ENCODE assay signal across 11 mouse cellular contexts in the genomic region with DNA sequence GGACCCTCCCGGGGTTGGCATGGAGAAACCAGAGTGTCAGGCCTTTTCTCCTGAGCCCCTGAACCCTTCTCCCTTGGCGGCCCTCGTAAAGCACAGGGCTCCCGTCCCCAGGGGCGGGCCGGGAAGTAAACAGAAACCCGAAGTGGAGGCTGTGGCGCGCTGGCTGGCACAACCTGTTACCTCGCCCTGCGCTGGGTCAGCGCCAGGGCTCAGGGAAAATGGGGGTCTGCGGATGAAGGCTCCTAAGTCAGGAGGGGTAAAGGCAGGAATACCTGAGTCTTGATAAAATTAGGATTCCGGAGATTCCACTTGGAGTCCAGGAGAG. TPM values are rescaled to one million over a fixed set of nuclear protein-coding genes. Genes with fewer than 3 reads are reported as not detected.
DNase-seq lines count a peak whose midpoint lies in the region; ATAC-seq and TF ChIP-seq lines count a peak whose summit lies in the region.
"Had no signal": no experiment of that assay in that cellular context is flagged by ENCODE, and none has a peak within 500 bp of the region (broad histone marks: within the 10 kb centered on the region; RNA-seq: fewer than 3 reads in every experiment).

No protein-coding gene starts in this region.

- no peaks in the 10 kb centered on the region for H3K36me3 ChIP-seq in heart, embryonic 15.5 days
- H3K36me3 ChIP-seq in E14TG2a.4 (ENCODE audit: insufficient read depth, low read length), result peaks cover 6% of the 10 kb centered on the region; the same call in 1 of the 2 replicates
- no peaks in the 10 kb centered on the region for H3K36me3 ChIP-seq in embryonic facial prominence, embryonic 14.5 days (ENCODE audit: control insufficient read depth, insufficient read depth, low read length)
- no peaks in the 10 kb centered on the region for H3K36me3 ChIP-seq in liver, postnatal 0 days (replicated peaks; ENCODE audit: insufficient read depth, low read length)
- H3K36me3 ChIP-seq: midbrain, embryonic 10.5 days had no signal

- TF ChIP-seq CTCF in E14TG2a.4 (conservative IDR thresholded peaks at IDR 0.05; ENCODE audit: low read length), result no peak
- no peak for TF ChIP-seq CTCF in liver, postnatal 0 days (IDR thresholded peaks at IDR 0.05; ENCODE audit: low read depth)

- H3K27me3 ChIP-seq in heart, embryonic 15.5 days, result peaks cover 47% of the 10 kb centered on the region
- H3K27me3 ChIP-seq in E14TG2a.4 (ENCODE audit: insufficient read depth, low read length), result peaks cover 54% of the 10 kb centered on the region
- peaks cover 40% of the 10 kb centered on the region for H3K27me3 ChIP-seq in embryonic facial prominence, embryonic 14.5 days (replicated peaks; ENCODE audit: control insufficient read depth, insufficient read depth, low read length)
- H3K27me3 ChIP-seq in liver, postnatal 0 days (ENCODE audit: insufficient read depth, low read length), result peaks cover 30% of the 10 kb centered on the region

- H3K9me3 ChIP-seq in heart, embryonic 15.5 days (replicated peaks), result no peaks in the 10 kb centered on the region
- H3K9me3 ChIP-seq in E14TG2a.4 (ENCODE audit: low read length), result no peaks in the 10 kb centered on the region
- H3K9me3 ChIP-seq in embryonic facial prominence, embryonic 14.5 days (ENCODE audit: control insufficient read depth, low read length), result no peaks in the 10 kb centered on the region
- no peaks in the 10 kb centered on the region for H3K9me3 ChIP-seq in liver, postnatal 0 days (ENCODE audit: low read length)
- H3K9me3 ChIP-seq: midbrain, embryonic 10.5 days had no signal

- peaks cover 12% of the 10 kb centered on the region for H3K4me1 ChIP-seq in heart, embryonic 15.5 days (replicated peaks)
- H3K4me1 ChIP-seq in E14TG2a.4 (replicated peaks; ENCODE audit: low read depth, low read length), result peaks cover 35% of the 10 kb centered on the region
- peaks cover 11% of the 10 kb centered on the region; the same call in 1 of the 2 replicates for H3K4me1 ChIP-seq in embryonic facial prominence, embryonic 14.5 days (ENCODE audit: control insufficient read depth, insufficient read depth, low read length)
- H3K4me1 ChIP-seq in liver, postnatal 0 days (ENCODE audit: insufficient read depth), result 0 out of 2 replicates have a peak, but pooled peaks cover 5% of the 10 kb centered on the region

- DNase-seq in heart, postnatal 4 days, result no peak
- DNase-seq in embryonic facial prominence, embryonic 14.5 days (ENCODE audit: low spot score), result peak; percentile 50
- DNase-seq in liver, postnatal 0 days, result no peak
- DNase-seq in ovary, postnatal 10 days (ENCODE audit: low spot score), result no peak
- no peak for DNase-seq in gastrocnemius, postnatal 25 days
- DNase-seq in thymus, adult 18-20 months, result no peak
- DNase-seq: right cerebral cortex, adult 18-20 months had no signal

- 0 out of 2 replicates have a peak, but pooled peaks have one; percentile 11 for ATAC-seq in heart, embryonic 15.5 days (replicated peaks; ENCODE audit: insufficient number of reproducible peaks, insufficient read depth, low FRiP score, low read depth)
- peak; percentile 59; the same call in 1 of the 2 replicates for ATAC-seq in embryonic facial prominence, embryonic 14.5 days (ENCODE audit: low read depth)
- ATAC-seq in liver, postnatal 0 days, result no peak

- peak overlapping the region; percentile 47 for H3K4me2 ChIP-seq in heart, embryonic 15.5 days
- H3K4me2 ChIP-seq in embryonic facial prominence, embryonic 14.5 days (ENCODE audit: low read depth, low read length), result peak overlapping the region; percentile 36
- peak overlapping the region; percentile 49 for H3K4me2 ChIP-seq in liver, postnatal 0 days (ENCODE audit: low read depth, low read length)

- 4% methylated on average over 14 of the region's 14 CpGs for WGBS in heart, embryonic 15.5 days
- WGBS in embryonic facial prominence, embryonic 14.5 days, result 4% methylated on average over 14 of the region's 14 CpGs
- 3% methylated on average over 13 of the region's 14 CpGs for WGBS in liver, postnatal 0 days (ENCODE audit: insufficient replicate concordance)

- H3K27ac ChIP-seq in heart, embryonic 15.5 days, result no peak overlapping the region
- H3K27ac ChIP-seq in embryonic facial prominence, embryonic 14.5 days (replicated peaks; ENCODE audit: low read depth, low read length), result no peak overlapping the region
- no peak overlapping the region for H3K27ac ChIP-seq in liver, postnatal 0 days (ENCODE audit: low read depth)
- H3K27ac ChIP-seq: midbrain, embryonic 10.5 days had no signal

- no peak overlapping the region; the same call in 1 of the 2 replicates for H3K9ac ChIP-seq in heart, embryonic 15.5 days
- no peak overlapping the region for H3K9ac ChIP-seq in embryonic facial prominence, embryonic 14.5 days (ENCODE audit: low read depth, low read length)
- H3K9ac ChIP-seq in liver, postnatal 0 days (replicated peaks), result no peak overlapping the region; the same call in 1 of the 2 replicates

- H3K4me3 ChIP-seq in heart, embryonic 15.5 days, result peak overlapping the region; percentile 31
- peak overlapping the region; percentile 81 for H3K4me3 ChIP-seq in E14TG2a.4 (replicated peaks; ENCODE audit: low read length)
- H3K4me3 ChIP-seq in embryonic facial prominence, embryonic 14.5 days (ENCODE audit: low read depth, low read length), result peak overlapping the region; percentile 23
- peak overlapping the region; percentile 33 for H3K4me3 ChIP-seq in liver, postnatal 0 days (ENCODE audit: low read depth, low read length)
- H3K4me3 ChIP-seq: midbrain, embryonic 10.5 days had no signal

- TF ChIP-seq EP300 in liver, postnatal 0 days (IDR thresholded peaks at IDR 0.05; ENCODE audit: low read depth), result no peak

RNA-seq across cellular contexts. Expression of gene Bicdl2, which starts 0.5 kb away (rescaled TPM):
- 0.35 and 0.39 TPM in 2 replicates for polyA plus RNA-seq in heart, embryonic 15.5 days (2015; fragmentation: Nextera tagmentation; extraction: Ambion mirVana)
- total RNA-seq in heart, postnatal 4 days (2021), result under 1 TPM in 1 of 2 experiments, not detected in 1; 0.14 TPM
- 3.1 and 3.9 TPM in 2 replicates for polyA plus RNA-seq in embryonic facial prominence, embryonic 14.5 days (2014; fragmentation: Nextera tagmentation; extraction: Ambion mirVana)
- polyA plus RNA-seq in liver, postnatal 0 days (2015; fragmentation: Nextera tagmentation; extraction: Ambion mirVana), result 0.05 and 0.31 TPM in 2 replicates
- total RNA-seq in gastrocnemius, postnatal 25 days (2021), result not detected
- total RNA-seq: adrenal gland, postnatal 36 days had no signal

RNA-seq across cellular contexts. Expression of gene Hcfc1r1, which starts 12.6 kb away (rescaled TPM):
- polyA plus RNA-seq in heart, embryonic 15.5 days (2015; fragmentation: Nextera tagmentation; extraction: Ambion mirVana), result 226 and 282 TPM in 2 replicates
- total RNA-seq in heart, postnatal 4 days (2021), result 100 to 1,000 TPM; 214 to 238 TPM
- polyA plus RNA-seq in embryonic facial prominence, embryonic 14.5 days (2014; fragmentation: Nextera tagmentation; extraction: Ambion mirVana), result 94.8 and 107 TPM in 2 replicates
- polyA plus RNA-seq in liver, postnatal 0 days (2015; fragmentation: Nextera tagmentation; extraction: Ambion mirVana), result 26.6 and 28.6 TPM in 2 replicates
- 100 to 1,000 TPM; 123 to 156 TPM for total RNA-seq in gastrocnemius, postnatal 25 days (2021)

RNA-seq across cellular contexts. Expression of gene Thoc6, which starts 12.8 kb away (rescaled TPM):
- 29.4 and 36.8 TPM in 2 replicates for polyA plus RNA-seq in heart, embryonic 15.5 days (2015; fragmentation: Nextera tagmentation; extraction: Ambion mirVana)
- total RNA-seq in heart, postnatal 4 days (2021), result 10 to 100 TPM; 24.8 to 28.8 TPM
- 35.1 and 38.1 TPM in 2 replicates for polyA plus RNA-seq in embryonic facial prominence, embryonic 14.5 days (2014; fragmentation: Nextera tagmentation; extraction: Ambion mirVana)
- 8.5 and 10.3 TPM in 2 replicates for polyA plus RNA-seq in liver, postnatal 0 days (2015; fragmentation: Nextera tagmentation; extraction: Ambion mirVana)
- total RNA-seq in gastrocnemius, postnatal 25 days (2021), result 10 to 100 TPM in 1 of 2 experiments, 1 to 10 TPM in 1; 9.3 to 10.8 TPM

RNA-seq across cellular contexts. Expression of gene Mmp25, which starts 15.8 kb away (rescaled TPM):
- 0.38 and 0.48 TPM in 2 replicates for polyA plus RNA-seq in heart, embryonic 15.5 days (2015; fragmentation: Nextera tagmentation; extraction: Ambion mirVana)
- total RNA-seq in heart, postnatal 4 days (2021), result under 1 TPM; 0.48 to 0.50 TPM
- 0.90 and 1.4 TPM in 2 replicates for polyA plus RNA-seq in embryonic facial prominence, embryonic 14.5 days (2014; fragmentation: Nextera tagmentation; extraction: Ambion mirVana)
- polyA plus RNA-seq in liver, postnatal 0 days (2015; fragmentation: Nextera tagmentation; extraction: Ambion mirVana), result 0.49 and 0.67 TPM in 2 replicates
- total RNA-seq in gastrocnemius, postnatal 25 days (2021), result not detected

RNA-seq across cellular contexts. Expression of gene Tnfrsf12a, which starts 16.4 kb away (rescaled TPM):
- polyA plus RNA-seq in heart, embryonic 15.5 days (2015; fragmentation: Nextera tagmentation; extraction: Ambion mirVana), result 107 and 116 TPM in 2 replicates
- 100 to 1,000 TPM; 212 to 246 TPM for total RNA-seq in heart, postnatal 4 days (2021)
- polyA plus RNA-seq in embryonic facial prominence, embryonic 14.5 days (2014; fragmentation: Nextera tagmentation; extraction: Ambion mirVana), result 23.3 and 30.7 TPM in 2 replicates
- 28.1 and 29.7 TPM in 2 replicates for polyA plus RNA-seq in liver, postnatal 0 days (2015; fragmentation: Nextera tagmentation; extraction: Ambion mirVana)
- 10 to 100 TPM; 46.1 to 61.5 TPM for total RNA-seq in gastrocnemius, postnatal 25 days (2021)

Comparison
In these comparisons a context has a peak if more than half of its experiments do, and no peak if none do; other contexts are left out.
1. H3K4me3 ChIP-seq: peak in every context shown above with its lines; median percentile 81 in E14TG2a.4; 33 in liver, postnatal 0 days; 31 in heart, embryonic 15.5 days; 23 in embryonic facial prominence, embryonic 14.5 days.